Mouse (Mus musculus): ENCODE measurements around the gene Invs.

DNA sequence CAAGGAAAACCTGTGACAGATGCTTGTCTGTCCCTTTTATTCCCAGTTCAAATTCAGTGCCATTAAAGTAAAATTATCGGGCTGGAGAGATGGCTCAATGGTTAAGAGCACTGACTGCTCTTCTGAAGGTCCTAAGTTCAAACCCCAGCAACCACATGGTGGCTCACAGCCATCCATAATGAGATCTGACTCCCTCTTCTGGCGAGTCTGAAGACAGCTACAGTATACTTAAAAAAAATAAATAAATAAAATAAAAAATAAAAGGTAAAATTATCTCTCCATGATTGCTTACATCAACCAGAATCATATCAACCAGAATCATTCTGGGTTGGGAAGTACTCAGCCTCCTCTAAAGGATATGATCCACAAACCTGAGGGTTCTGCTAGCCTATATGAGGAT, 48.5 kb downstream of the Invs start:
- no peak for TF ChIP-seq CTCF (IDR thresholded peaks at IDR 0.05; ENCODE audit: low read depth, low read length)
- TF ChIP-seq POLR2A (IDR thresholded peaks at IDR 0.05; ENCODE audit: borderline replicate concordance, low read depth, low read length): no peak
